Mouse (Mus musculus): ENCODE results near the gene Sipa1l2. TPM values are rescaled to one million over a fixed set of nuclear protein-coding genes. Genes with fewer than 3 reads are reported as not detected.

The Sipa1l2 gene
- polyA plus RNA-seq, 1 experiment from 2014 or later, result 27.2 TPM

DNA sequence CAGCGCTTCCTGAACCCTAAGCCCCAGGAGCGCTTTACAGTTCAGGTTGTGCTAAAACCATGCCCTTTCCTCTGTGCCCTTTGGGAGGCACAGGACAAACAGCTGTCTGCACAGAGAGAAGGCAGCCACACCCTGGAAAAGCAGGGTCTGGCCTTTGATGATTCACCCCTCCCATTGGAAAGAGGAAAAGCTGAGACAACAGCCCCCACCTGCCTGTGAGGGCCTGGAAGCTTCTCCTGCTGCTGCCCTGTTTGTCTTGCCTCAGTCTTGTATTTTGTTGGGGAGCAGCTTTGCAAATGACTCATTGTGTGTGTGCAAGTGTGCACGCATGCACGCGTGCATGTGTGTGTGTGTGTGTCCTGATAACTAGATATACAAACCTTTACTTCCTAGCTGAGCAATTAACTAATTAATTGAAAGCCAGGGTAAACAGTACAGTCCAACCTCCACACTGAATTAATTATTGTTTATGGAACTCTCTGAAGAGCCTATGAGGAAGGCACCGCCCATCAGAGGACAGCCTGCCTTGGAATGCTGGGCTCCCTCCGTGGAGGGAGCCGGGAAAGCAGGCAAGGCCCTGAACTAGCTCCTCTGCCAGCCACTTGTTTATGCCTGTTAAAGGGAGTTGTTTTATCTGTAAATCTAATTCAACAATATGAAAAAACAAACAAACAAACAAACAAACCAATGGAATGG is 35.4 kb upstream of the Sipa1l2 start:
- no peaks in the 10 kb centered on the region for H3K4me1 ChIP-seq
- ATAC-seq, result no peak
- H3K4me2 ChIP-seq, result no peak overlapping the region
- H3K4me3 ChIP-seq, result no peak overlapping the region
- no peak overlapping the region for H3K27ac ChIP-seq
- no peaks in the 10 kb centered on the region for H3K36me3 ChIP-seq (ENCODE audit: poor library complexity, severe bottlenecking)
- no peaks in the 10 kb centered on the region; the same call in 1 of the 2 replicates for H3K27me3 ChIP-seq
- H3K9me3 ChIP-seq (replicated peaks), result no peaks in the 10 kb centered on the region
- no peak overlapping the region for H3K9ac ChIP-seq
- WGBS, result 72% methylated on average over 8 of the region's 8 CpGs

DNA sequence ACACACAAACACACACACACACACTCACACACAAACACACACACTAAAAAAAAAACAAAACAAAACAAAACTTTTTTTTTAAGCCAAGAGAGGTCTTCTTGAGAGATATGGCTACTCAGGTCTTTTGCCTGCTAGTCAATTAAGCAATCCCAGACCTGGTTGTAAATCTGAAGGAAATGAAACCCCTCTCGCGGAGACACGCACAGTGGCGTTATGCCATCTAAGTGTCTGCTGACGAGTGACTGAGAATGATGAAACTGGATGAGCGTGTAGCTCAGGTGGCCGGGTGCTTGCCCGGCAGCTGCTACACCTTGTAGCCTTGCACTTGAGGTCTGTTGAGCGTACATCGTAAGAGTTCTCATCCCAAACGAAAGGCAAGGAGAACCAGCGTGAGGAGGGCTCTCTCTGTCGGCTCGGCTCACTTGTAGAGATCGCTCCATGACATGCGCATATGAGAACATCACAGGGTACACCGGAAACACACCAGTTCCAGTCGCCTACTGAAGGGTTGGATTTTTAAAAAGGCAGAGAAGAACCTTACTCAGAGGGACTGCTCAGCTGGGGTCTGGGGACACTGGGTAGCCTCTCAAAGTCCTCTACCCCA is 34.7 kb upstream of the Sipa1l2 start:
- ATAC-seq, result no peak
- H3K4me2 ChIP-seq, result no peak overlapping the region
- 93% methylated on average over 18 of the region's 18 CpGs for WGBS
- H3K4me3 ChIP-seq, result no peak overlapping the region
- no peaks in the 10 kb centered on the region for H3K36me3 ChIP-seq (ENCODE audit: poor library complexity, severe bottlenecking)
- H3K27me3 ChIP-seq, result no peaks in the 10 kb centered on the region; the same call in none of the 2 replicates
- H3K27ac ChIP-seq, result no peak overlapping the region
- H3K9me3 ChIP-seq (replicated peaks), result no peaks in the 10 kb centered on the region
- no peak overlapping the region for H3K9ac ChIP-seq
- H3K4me1 ChIP-seq, result no peaks in the 10 kb centered on the region

GRCm38 (mm10) chr8:125603312-125603840 is 33.8 kb upstream of the Sipa1l2 start:
- ATAC-seq, result no peak
- 89% methylated on average over 8 of the region's 8 CpGs for WGBS
- Histone ChIP-seq H3K9me3 (replicated peaks) (no peaks in the 10 kb centered on the region), H3K9ac (no peak overlapping the region), H3K4me2 (no peak overlapping the region), H3K4me3 (no peak overlapping the region), H3K27ac (no peak overlapping the region), H3K27me3 (no peaks in the 10 kb centered on the region; the same call in none of the 2 replicates), H3K4me1 (peaks cover 6% of the 10 kb centered on the region; the same call in 1 of the 2 replicates), H3K36me3 (ENCODE audit: poor library complexity, severe bottlenecking) (no peaks in the 10 kb centered on the region)

DNA sequence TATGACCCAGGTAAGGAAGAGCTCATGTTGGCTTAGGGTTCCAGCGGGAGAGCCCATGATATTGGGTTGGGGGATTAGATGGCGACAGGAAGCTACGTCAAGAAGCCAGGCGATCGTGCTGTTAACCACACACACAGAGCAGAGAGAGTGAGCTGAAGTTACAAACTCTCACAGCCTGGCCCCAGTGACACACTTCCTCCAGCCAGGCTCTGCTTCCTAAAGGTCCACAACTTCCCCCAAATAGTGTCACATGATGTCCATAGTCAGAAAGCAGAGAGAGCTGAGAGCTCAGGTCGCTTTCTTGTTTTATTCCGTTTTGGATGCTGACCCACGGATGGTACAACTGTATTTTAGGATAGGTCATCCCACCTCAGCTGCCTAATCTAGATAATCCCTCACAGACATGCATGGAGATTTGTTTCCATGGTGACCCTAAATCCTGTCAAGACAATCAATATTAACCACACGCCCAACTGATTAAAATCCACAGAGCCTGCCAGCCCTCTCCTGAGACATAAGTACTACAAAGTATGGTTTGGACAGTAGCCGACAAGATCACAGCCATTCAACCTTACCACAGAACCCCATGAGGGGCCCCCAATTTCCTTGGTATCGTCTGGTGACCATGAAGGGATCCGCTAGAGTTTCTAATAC is 30.6 kb upstream of the Sipa1l2 start:
- WGBS, result 78% methylated on average over 12 of the region's 12 CpGs
- no peak overlapping the region for H3K27ac ChIP-seq
- H3K27me3 ChIP-seq, result no peaks in the 10 kb centered on the region; the same call in none of the 2 replicates
- H3K4me1 ChIP-seq, result peaks cover 12% of the 10 kb centered on the region; the same call in 1 of the 2 replicates
- H3K36me3 ChIP-seq (ENCODE audit: poor library complexity, severe bottlenecking), result no peaks in the 10 kb centered on the region
- H3K9ac ChIP-seq, result no peak overlapping the region
- no peak for ATAC-seq
- no peaks in the 10 kb centered on the region for H3K9me3 ChIP-seq (replicated peaks)
- no peak overlapping the region for H3K4me3 ChIP-seq
- H3K4me2 ChIP-seq, result no peak overlapping the region

DNA sequence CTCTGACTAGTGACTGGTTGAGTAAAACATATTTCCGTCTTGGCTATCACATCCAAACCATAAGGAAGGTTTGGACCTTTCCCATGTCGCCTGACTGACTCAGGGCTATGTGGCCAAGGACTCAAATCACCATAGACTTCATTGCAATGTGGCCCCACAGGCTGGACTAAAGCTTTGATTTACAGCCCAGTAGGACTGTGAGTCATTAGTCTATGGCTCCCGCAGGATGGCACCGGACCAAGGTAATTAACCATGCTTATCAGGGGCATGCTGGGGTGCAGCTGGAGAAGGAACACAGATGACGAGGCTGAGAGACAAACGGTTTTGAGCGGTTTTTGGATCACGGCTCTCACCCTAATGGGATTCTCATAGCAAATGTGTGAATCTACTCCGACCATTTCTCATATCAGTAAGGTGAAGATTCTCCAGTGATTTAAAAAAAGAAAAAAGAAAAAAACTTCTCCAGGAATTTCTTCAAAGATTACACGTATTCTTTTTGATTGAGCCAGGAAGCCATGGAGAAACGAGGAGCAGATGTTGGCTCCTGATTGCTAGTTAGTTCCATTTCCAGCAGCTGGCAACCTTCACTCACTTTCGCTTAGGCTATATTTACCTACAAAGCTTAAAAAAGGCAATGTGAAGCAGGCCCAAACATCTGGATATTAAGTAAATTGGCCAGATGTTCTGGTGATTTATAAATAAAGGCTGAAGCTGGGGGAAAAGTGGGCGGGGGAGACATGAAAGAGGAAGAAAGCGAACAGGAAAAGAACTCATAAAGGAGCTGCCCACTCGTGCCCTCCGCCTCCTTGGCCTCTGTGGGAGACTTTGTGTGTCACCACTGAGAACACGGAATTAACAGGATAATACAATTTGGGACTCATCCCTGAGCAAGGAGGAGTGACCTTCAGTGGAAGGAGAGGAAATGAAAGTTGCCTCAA is 26.2 kb upstream of the Sipa1l2 start:
- H3K27me3 ChIP-seq, result no peaks in the 10 kb centered on the region; the same call in 1 of the 2 replicates
- no peak overlapping the region for H3K4me3 ChIP-seq
- H3K9me3 ChIP-seq (replicated peaks), result no peaks in the 10 kb centered on the region
- H3K36me3 ChIP-seq (ENCODE audit: poor library complexity, severe bottlenecking), result no peaks in the 10 kb centered on the region
- peaks cover 20% of the 10 kb centered on the region; the same call in 1 of the 2 replicates for H3K4me1 ChIP-seq
- H3K4me2 ChIP-seq, result no peak overlapping the region
- no peak overlapping the region for H3K9ac ChIP-seq
- no peak for ATAC-seq
- no peak overlapping the region for H3K27ac ChIP-seq
- 59% methylated on average over 17 of the region's 17 CpGs for WGBS

DNA sequence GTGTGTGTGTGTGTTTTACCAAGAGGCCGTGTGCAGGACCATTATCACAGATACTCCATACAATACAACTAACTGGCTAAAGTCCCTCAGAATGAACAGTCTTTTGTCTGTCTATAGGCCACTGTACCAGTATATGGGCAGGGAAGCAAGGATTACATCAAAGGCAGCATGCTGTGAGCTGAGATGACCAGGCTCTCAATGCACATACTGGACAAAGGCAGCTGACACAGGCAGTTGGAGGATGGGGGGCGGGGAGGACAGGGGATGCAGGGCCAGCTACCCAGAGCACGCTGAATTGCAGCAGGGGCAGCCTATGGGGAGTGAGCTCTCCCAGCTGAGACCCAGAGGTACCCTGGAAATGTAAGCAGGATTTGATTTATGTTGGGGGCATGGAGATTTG is 20.8 kb upstream of the Sipa1l2 start:
- ATAC-seq, result peak; percentile 48; the same call in 1 of the 2 replicates
- Histone ChIP-seq H3K4me2 (no peak overlapping the region), H3K27me3 (no peaks in the 10 kb centered on the region), H3K36me3 (ENCODE audit: poor library complexity, severe bottlenecking) (no peaks in the 10 kb centered on the region), H3K27ac (no peak overlapping the region), H3K9ac (no peak overlapping the region), H3K9me3 (replicated peaks) (no peaks in the 10 kb centered on the region), H3K4me3 (no peak overlapping the region), H3K4me1 (peaks cover 17% of the 10 kb centered on the region; the same call in 1 of the 2 replicates)
- 12% methylated on average over 3 of the region's 3 CpGs for WGBS

GRCm38 (mm10) chr8:125586587-125586986 is 17.0 kb upstream of the Sipa1l2 start:
- no peaks in the 10 kb centered on the region for H3K36me3 ChIP-seq (ENCODE audit: poor library complexity, severe bottlenecking)
- H3K4me3 ChIP-seq, result no peak overlapping the region
- 83% methylated on average over 7 of the region's 7 CpGs for WGBS
- H3K9me3 ChIP-seq (replicated peaks), result no peaks in the 10 kb centered on the region
- no peak overlapping the region for H3K27ac ChIP-seq
- H3K27me3 ChIP-seq, result no peaks in the 10 kb centered on the region
- H3K4me2 ChIP-seq, result no peak overlapping the region
- H3K9ac ChIP-seq, result no peak overlapping the region
- H3K4me1 ChIP-seq, result peaks cover 21% of the 10 kb centered on the region; the same call in 1 of the 2 replicates
- ATAC-seq, result no peak

- ATAC-seq, result no peak
- H3K36me3 ChIP-seq (ENCODE audit: poor library complexity, severe bottlenecking), result no peaks in the 10 kb centered on the region
- no peak overlapping the region for H3K4me3 ChIP-seq
- H3K9ac ChIP-seq, result no peak overlapping the region
- WGBS, result 77% methylated on average over 3 of the region's 3 CpGs
- H3K27me3 ChIP-seq, result no peaks in the 10 kb centered on the region
- H3K4me1 ChIP-seq, result 0 out of 2 replicates have a peak, but pooled peaks cover 5% of the 10 kb centered on the region
- no peaks in the 10 kb centered on the region for H3K9me3 ChIP-seq (replicated peaks)
- H3K27ac ChIP-seq, result no peak overlapping the region
- no peak overlapping the region for H3K4me2 ChIP-seq
These were observed 14.7 kb upstream of the Sipa1l2 start for GRCm38 (mm10) chr8:125584276-125584675.

- H3K27me3 ChIP-seq, result no peaks in the 10 kb centered on the region
- 94% methylated on average over 5 of the region's 5 CpGs for WGBS
- ATAC-seq, result no peak
These were observed 10.8 kb upstream of the Sipa1l2 start for GRCm38 (mm10) chr8:125580426-125580825.

DNA sequence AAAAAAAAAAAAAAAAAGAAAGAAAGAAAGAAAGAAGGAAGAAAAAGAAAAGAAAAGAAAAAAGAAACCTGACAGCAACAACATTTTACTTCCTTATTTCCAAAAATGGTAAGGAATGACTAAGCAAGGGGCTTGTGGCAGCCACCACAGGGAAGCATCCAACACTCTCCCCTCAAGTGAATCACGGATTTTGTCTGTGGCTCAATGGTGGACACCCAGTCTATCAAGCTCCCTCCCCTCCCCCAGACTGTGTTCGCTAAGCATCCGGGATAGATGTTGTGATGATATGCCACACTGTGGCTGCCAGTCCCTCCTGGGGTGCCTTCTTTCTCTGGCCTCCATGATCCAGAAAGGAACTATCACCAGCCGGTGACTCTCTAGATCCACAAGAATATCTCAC is 6.5 kb upstream of the Sipa1l2 start:
- H3K4me1 ChIP-seq, result no peaks in the 10 kb centered on the region
- 78% methylated on average over 4 of the region's 4 CpGs for WGBS
- no peak overlapping the region for H3K4me2 ChIP-seq
- peaks cover 7% of the 10 kb centered on the region; the same call in 1 of the 2 replicates for H3K9me3 ChIP-seq (replicated peaks)
- H3K9ac ChIP-seq, result no peak overlapping the region
- no peak overlapping the region for H3K27ac ChIP-seq
- no peak overlapping the region for H3K4me3 ChIP-seq
- no peak for ATAC-seq
- H3K27me3 ChIP-seq, result no peaks in the 10 kb centered on the region
- no peaks in the 10 kb centered on the region for H3K36me3 ChIP-seq (ENCODE audit: poor library complexity, severe bottlenecking)

More at GRCm38 (mm10) chr8:125580426-125580825, 10.8 kb upstream of the Sipa1l2 start:
- Histone ChIP-seq H3K4me2 (no peak overlapping the region), H3K4me3 (no peak overlapping the region), H3K36me3 (ENCODE audit: poor library complexity, severe bottlenecking) (no peaks in the 10 kb centered on the region), H3K9ac (no peak overlapping the region), H3K4me1 (0 out of 2 replicates have a peak, but pooled peaks cover 5% of the 10 kb centered on the region), H3K9me3 (replicated peaks) (peaks cover 7% of the 10 kb centered on the region; the same call in 1 of the 2 replicates), H3K27ac (no peak overlapping the region)

DNA sequence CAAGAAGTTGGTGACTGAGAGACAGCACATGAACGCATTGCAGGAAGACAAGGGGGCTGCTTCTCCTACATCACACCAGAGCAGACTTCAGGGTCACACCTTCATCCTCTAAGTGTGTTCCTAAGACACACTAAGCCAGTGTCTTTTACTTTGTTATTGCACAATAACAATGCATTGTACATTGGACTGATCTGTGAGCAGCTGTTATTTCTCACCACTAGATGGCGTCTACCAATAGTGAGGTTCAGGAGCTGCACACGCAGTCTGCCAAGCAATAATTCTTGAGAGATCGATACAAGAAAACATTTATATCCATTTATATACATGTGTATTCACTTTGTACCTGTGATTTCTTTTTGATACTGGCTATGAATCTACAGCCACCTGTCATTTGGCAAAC is 4.7 kb upstream of the Sipa1l2 start:
- H3K36me3 ChIP-seq (ENCODE audit: poor library complexity, severe bottlenecking), result no peaks in the 10 kb centered on the region
- WGBS, result 22% methylated on average over 4 of the region's 4 CpGs
- ATAC-seq, result no peak
- no peak overlapping the region for H3K9ac ChIP-seq
- no peak overlapping the region for H3K4me2 ChIP-seq
- no peak overlapping the region for H3K27ac ChIP-seq
- no peak overlapping the region for H3K4me3 ChIP-seq
- no peaks in the 10 kb centered on the region for H3K27me3 ChIP-seq
- H3K9me3 ChIP-seq (replicated peaks), result peaks cover 7% of the 10 kb centered on the region; the same call in 1 of the 2 replicates
- peaks cover 6% of the 10 kb centered on the region; the same call in 1 of the 2 replicates for H3K4me1 ChIP-seq

Data from forebrain, embryonic 13.5 days (tissue).